8 mouse cellular contexts compared by ENCODE assay signal in the genomic region with DNA sequence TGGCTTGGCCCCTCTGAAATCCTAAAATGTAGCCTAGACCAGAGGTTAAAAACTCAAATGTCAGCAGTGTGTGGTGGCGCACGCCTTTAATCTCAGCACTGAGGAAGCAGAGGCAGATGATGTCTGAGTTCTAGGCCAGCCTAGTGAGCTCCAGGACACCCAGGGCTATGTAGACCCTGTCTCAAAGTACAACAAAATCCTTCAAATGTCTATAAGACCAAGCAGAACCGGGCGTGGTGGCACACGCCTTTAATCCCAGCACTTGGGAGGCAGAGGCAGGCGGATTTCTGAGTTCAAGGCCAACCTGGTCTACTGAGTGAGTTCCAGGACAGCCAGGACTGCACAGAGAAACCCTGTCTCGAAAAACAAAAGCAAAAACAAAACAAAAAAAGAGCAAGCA. TPM values are rescaled to one million over a fixed set of nuclear protein-coding genes. Genes with fewer than 3 reads are reported as not detected.
DNase-seq lines count a peak whose midpoint lies in the region; ATAC-seq and TF ChIP-seq lines count a peak whose summit lies in the region.
"Not testable (repeated sequence)": the region's sequence is repeated elsewhere in the genome, so short reads cannot be mapped to it uniquely, and the experiment has no call there.

No protein-coding gene starts in this region.

- not testable (repeated sequence) for TF ChIP-seq CTCF in stomach, postnatal 0 days (IDR thresholded peaks at IDR 0.05; ENCODE audit: low read depth)

- not testable (repeated sequence) for H3K4me2 ChIP-seq in forebrain, embryonic 13.5 days; liver, embryonic 12.5 days
- 0 out of 2 replicates have a peak overlapping the region, but pooled peaks have one; percentile 91 for H3K4me2 ChIP-seq in heart, embryonic 13.5 days
- peak overlapping the region; percentile 99; the same call in 1 of the 2 replicates for H3K4me2 ChIP-seq in hindbrain, embryonic 14.5 days (replicated peaks)
- peak overlapping the region; percentile 83 for H3K4me2 ChIP-seq in midbrain, embryonic 14.5 days (ENCODE audit: low read length)
- H3K4me2 ChIP-seq in stomach, postnatal 0 days (replicated peaks; ENCODE audit: low read depth) = peak overlapping the region; percentile 14; the same call in 1 of the 2 replicates

- not testable (repeated sequence) for H3K4me3 ChIP-seq in forebrain, embryonic 13.5 days; heart, embryonic 13.5 days; hindbrain, embryonic 14.5 days (replicated peaks; ENCODE audit: low read length); liver, embryonic 12.5 days; midbrain, embryonic 14.5 days (replicated peaks; ENCODE audit: low read depth, low read length); stomach, postnatal 0 days (ENCODE audit: low read depth, low read length)
- peak overlapping the region; percentile 47 for H3K4me3 ChIP-seq in megakaryocyte, embryonic 14.5 days (replicated peaks)

- not testable (repeated sequence) for H3K9me3 ChIP-seq in forebrain, embryonic 13.5 days (replicated peaks); heart, embryonic 13.5 days; hindbrain, embryonic 14.5 days (ENCODE audit: control insufficient read depth, low read length); liver, embryonic 12.5 days (replicated peaks); megakaryocyte, embryonic 14.5 days; midbrain, embryonic 14.5 days (ENCODE audit: control insufficient read depth, low read length); stomach, postnatal 0 days (ENCODE audit: control insufficient read depth, low read length)

- not testable (repeated sequence) for ATAC-seq in forebrain, embryonic 13.5 days; heart, embryonic 13.5 days (ENCODE audit: extremely low read depth, insufficient number of reproducible peaks, low FRiP score, low TSS enrichment); hindbrain, embryonic 14.5 days (ENCODE audit: low FRiP score); liver, embryonic 12.5 days; midbrain, embryonic 14.5 days (ENCODE audit: low FRiP score, low TSS enrichment); stomach, postnatal 0 days (ENCODE audit: low FRiP score, low TSS enrichment)

- H3K9ac ChIP-seq in forebrain, embryonic 13.5 days; heart, embryonic 13.5 days; hindbrain, embryonic 14.5 days; liver, embryonic 12.5 days; midbrain, embryonic 14.5 days (replicated peaks; ENCODE audit: low read length); stomach, postnatal 0 days (ENCODE audit: low read length): not testable (repeated sequence)

- peak; percentile 40 for DNase-seq in cerebellum, adult 9-11 months
- DNase-seq in hindbrain, embryonic 14.5 days (ENCODE audit: low spot score); midbrain, embryonic 14.5 days; stomach, postnatal 0 days (ENCODE audit: low spot score): not testable (repeated sequence)

- H3K4me1 ChIP-seq in forebrain, embryonic 13.5 days = peaks cover 55% of the 10 kb centered on the region
- peaks cover 53% of the 10 kb centered on the region for H3K4me1 ChIP-seq in heart, embryonic 13.5 days
- peaks cover 27% of the 10 kb centered on the region for H3K4me1 ChIP-seq in hindbrain, embryonic 14.5 days (replicated peaks; ENCODE audit: control insufficient read depth, insufficient read depth, low read length)
- H3K4me1 ChIP-seq in liver, embryonic 12.5 days = peaks cover 82% of the 10 kb centered on the region
- H3K4me1 ChIP-seq in megakaryocyte, embryonic 14.5 days = peaks cover 82% of the 10 kb centered on the region
- H3K4me1 ChIP-seq in midbrain, embryonic 14.5 days (ENCODE audit: control insufficient read depth, insufficient read depth, low read length) = peaks cover 37% of the 10 kb centered on the region
- peaks cover 11% of the 10 kb centered on the region for H3K4me1 ChIP-seq in stomach, postnatal 0 days (replicated peaks; ENCODE audit: control insufficient read depth, insufficient read depth)

- H3K27ac ChIP-seq in forebrain, embryonic 13.5 days = 0 out of 2 replicates have a peak overlapping the region, but pooled peaks have one; percentile 5
- H3K27ac ChIP-seq in heart, embryonic 13.5 days (replicated peaks); midbrain, embryonic 14.5 days (replicated peaks; ENCODE audit: low read depth, low read length): not testable (repeated sequence)
- peak overlapping the region; percentile 76; the same call in 1 of the 2 replicates for H3K27ac ChIP-seq in hindbrain, embryonic 14.5 days
- peak overlapping the region; percentile 71; the same call in 1 of the 2 replicates for H3K27ac ChIP-seq in liver, embryonic 12.5 days
- 0 out of 2 replicates have a peak overlapping the region, but pooled peaks have one; percentile 69 for H3K27ac ChIP-seq in stomach, postnatal 0 days (replicated peaks)

- not testable (repeated sequence) for H3K27me3 ChIP-seq in forebrain, embryonic 13.5 days; heart, embryonic 13.5 days (replicated peaks); hindbrain, embryonic 14.5 days (ENCODE audit: control insufficient read depth, insufficient read depth, low read length); liver, embryonic 12.5 days (replicated peaks); megakaryocyte, embryonic 14.5 days (replicated peaks); midbrain, embryonic 14.5 days (ENCODE audit: control insufficient read depth, insufficient read depth, low read length); stomach, postnatal 0 days (ENCODE audit: control insufficient read depth, insufficient read depth, low read length)

- TF ChIP-seq EP300 in stomach, postnatal 0 days (optimal IDR thresholded peaks at IDR 0.05) = not testable (repeated sequence)

- H3K36me3 ChIP-seq in forebrain, embryonic 13.5 days (ENCODE audit: poor library complexity, severe bottlenecking) = peaks cover 15% of the 10 kb centered on the region
- H3K36me3 ChIP-seq in heart, embryonic 13.5 days = peaks cover 20% of the 10 kb centered on the region
- peaks cover 22% of the 10 kb centered on the region for H3K36me3 ChIP-seq in hindbrain, embryonic 14.5 days (replicated peaks; ENCODE audit: control insufficient read depth, insufficient read depth)
- H3K36me3 ChIP-seq in liver, embryonic 12.5 days = peaks cover 34% of the 10 kb centered on the region
- peaks cover 81% of the 10 kb centered on the region for H3K36me3 ChIP-seq in megakaryocyte, embryonic 14.5 days (replicated peaks; ENCODE audit: low read length)
- peaks cover 11% of the 10 kb centered on the region for H3K36me3 ChIP-seq in midbrain, embryonic 14.5 days (ENCODE audit: control insufficient read depth, insufficient read depth, low read length)
- H3K36me3 ChIP-seq in stomach, postnatal 0 days (ENCODE audit: control insufficient read depth, insufficient read depth, low read length) = not testable (repeated sequence)

- 92% methylated on average over 7 of the region's 7 CpGs for WGBS in forebrain, embryonic 13.5 days
- 82% methylated on average over 7 of the region's 7 CpGs for WGBS in heart, embryonic 13.5 days
- 90% methylated on average over 7 of the region's 7 CpGs for WGBS in hindbrain, embryonic 14.5 days
- 75% methylated on average over 7 of the region's 7 CpGs for WGBS in liver, embryonic 12.5 days (ENCODE audit: insufficient replicate concordance)
- WGBS in midbrain, embryonic 14.5 days = 95% methylated on average over 7 of the region's 7 CpGs
- WGBS in stomach, postnatal 0 days = 83% methylated on average over 7 of the region's 7 CpGs

RNA-seq across cellular contexts. Expression of a gene that starts 2.2 kb away (rescaled TPM):
- polyA plus RNA-seq in forebrain, embryonic 13.5 days (2015; fragmentation: Nextera tagmentation; extraction: Ambion mirVana) = 0.43 and 0.55 TPM in 2 replicates
- polyA plus RNA-seq in heart, embryonic 13.5 days (2015; fragmentation: Nextera tagmentation; extraction: Ambion mirVana) = 0.32 and 0.33 TPM in 2 replicates
- 0.21 and 0.26 TPM in 2 replicates for polyA plus RNA-seq in hindbrain, embryonic 14.5 days (2014; fragmentation: Nextera tagmentation; extraction: Ambion mirVana)
- 0.33 and 0.50 TPM in 2 replicates for polyA plus RNA-seq in liver, embryonic 12.5 days (2016; fragmentation: Nextera tagmentation; extraction: Ambion mirVana)
- 3.0 and 15.0 TPM in 2 replicates for polyA plus RNA-seq in megakaryocyte, embryonic 14.5 days (2012; ENCODE audit: insufficient read depth, low replicate concordance)
- polyA plus RNA-seq in midbrain, embryonic 14.5 days (2014; fragmentation: Nextera tagmentation; extraction: Ambion mirVana) = 0.22 and 0.24 TPM in 2 replicates
- 0.08 and 0.18 TPM in 2 replicates for polyA plus RNA-seq in stomach, postnatal 0 days (2015; fragmentation: Nextera tagmentation; extraction: Ambion mirVana)

RNA-seq across cellular contexts. Expression of a gene that starts 2.3 kb away (rescaled TPM):
- polyA plus RNA-seq in forebrain, embryonic 13.5 days (2015; fragmentation: Nextera tagmentation; extraction: Ambion mirVana) = 124 and 143 TPM in 2 replicates
- 79.1 and 86.2 TPM in 2 replicates for polyA plus RNA-seq in heart, embryonic 13.5 days (2015; fragmentation: Nextera tagmentation; extraction: Ambion mirVana)
- polyA plus RNA-seq in hindbrain, embryonic 14.5 days (2014; fragmentation: Nextera tagmentation; extraction: Ambion mirVana) = 206 and 218 TPM in 2 replicates
- polyA plus RNA-seq in liver, embryonic 12.5 days (2016; fragmentation: Nextera tagmentation; extraction: Ambion mirVana) = 77.2 and 78.5 TPM in 2 replicates
- polyA plus RNA-seq in megakaryocyte, embryonic 14.5 days (2012; ENCODE audit: insufficient read depth, low replicate concordance) = 284 and 689 TPM in 2 replicates
- polyA plus RNA-seq in midbrain, embryonic 14.5 days (2014; fragmentation: Nextera tagmentation; extraction: Ambion mirVana) = 218 and 255 TPM in 2 replicates
- 86.0 and 102 TPM in 2 replicates for polyA plus RNA-seq in stomach, postnatal 0 days (2015; fragmentation: Nextera tagmentation; extraction: Ambion mirVana)

RNA-seq across cellular contexts. Expression of a gene that starts 13.0 kb away (rescaled TPM):
- 1.7 and 2.8 TPM in 2 replicates for polyA plus RNA-seq in forebrain, embryonic 13.5 days (2015; fragmentation: Nextera tagmentation; extraction: Ambion mirVana)
- 1.2 and 1.4 TPM in 2 replicates for polyA plus RNA-seq in heart, embryonic 13.5 days (2015; fragmentation: Nextera tagmentation; extraction: Ambion mirVana)
- polyA plus RNA-seq in hindbrain, embryonic 14.5 days (2014; fragmentation: Nextera tagmentation; extraction: Ambion mirVana) = 1.0 and 1.8 TPM in 2 replicates
- polyA plus RNA-seq in liver, embryonic 12.5 days (2016; fragmentation: Nextera tagmentation; extraction: Ambion mirVana) = 0.54 and 0.78 TPM in 2 replicates
- polyA plus RNA-seq in megakaryocyte, embryonic 14.5 days (2012; ENCODE audit: insufficient read depth, low replicate concordance) = 3.4 TPM in 1 of 2 replicates, not detected in the other
- polyA plus RNA-seq in midbrain, embryonic 14.5 days (2014; fragmentation: Nextera tagmentation; extraction: Ambion mirVana) = 2.0 and 3.4 TPM in 2 replicates
- 51.3 and 53.1 TPM in 2 replicates for polyA plus RNA-seq in stomach, postnatal 0 days (2015; fragmentation: Nextera tagmentation; extraction: Ambion mirVana)

RNA-seq across cellular contexts. Expression of a gene that starts 13.2 kb away (rescaled TPM):
- 246 and 258 TPM in 2 replicates for polyA plus RNA-seq in forebrain, embryonic 13.5 days (2015; fragmentation: Nextera tagmentation; extraction: Ambion mirVana)
- 151 and 166 TPM in 2 replicates for polyA plus RNA-seq in heart, embryonic 13.5 days (2015; fragmentation: Nextera tagmentation; extraction: Ambion mirVana)
- 177 and 182 TPM in 2 replicates for polyA plus RNA-seq in hindbrain, embryonic 14.5 days (2014; fragmentation: Nextera tagmentation; extraction: Ambion mirVana)
- 191 and 205 TPM in 2 replicates for polyA plus RNA-seq in liver, embryonic 12.5 days (2016; fragmentation: Nextera tagmentation; extraction: Ambion mirVana)
- polyA plus RNA-seq in megakaryocyte, embryonic 14.5 days (2012; ENCODE audit: insufficient read depth, low replicate concordance) = 46.3 and 115 TPM in 2 replicates
- polyA plus RNA-seq in midbrain, embryonic 14.5 days (2014; fragmentation: Nextera tagmentation; extraction: Ambion mirVana) = 210 and 212 TPM in 2 replicates
- 118 and 122 TPM in 2 replicates for polyA plus RNA-seq in stomach, postnatal 0 days (2015; fragmentation: Nextera tagmentation; extraction: Ambion mirVana)

RNA-seq across cellular contexts. Expression of a gene that starts 18.4 kb away (rescaled TPM):
- polyA plus RNA-seq in forebrain, embryonic 13.5 days (2015; fragmentation: Nextera tagmentation; extraction: Ambion mirVana) = 27.0 and 30.0 TPM in 2 replicates
- polyA plus RNA-seq in heart, embryonic 13.5 days (2015; fragmentation: Nextera tagmentation; extraction: Ambion mirVana) = 0.29 and 0.32 TPM in 2 replicates
- 53.2 and 54.7 TPM in 2 replicates for polyA plus RNA-seq in hindbrain, embryonic 14.5 days (2014; fragmentation: Nextera tagmentation; extraction: Ambion mirVana)
- not detected in 2 replicates for polyA plus RNA-seq in liver, embryonic 12.5 days (2016; fragmentation: Nextera tagmentation; extraction: Ambion mirVana)
- 13.5 and 29.3 TPM in 2 replicates for polyA plus RNA-seq in megakaryocyte, embryonic 14.5 days (2012; ENCODE audit: insufficient read depth, low replicate concordance)
- polyA plus RNA-seq in midbrain, embryonic 14.5 days (2014; fragmentation: Nextera tagmentation; extraction: Ambion mirVana) = 51.6 and 72.4 TPM in 2 replicates
- polyA plus RNA-seq in stomach, postnatal 0 days (2015; fragmentation: Nextera tagmentation; extraction: Ambion mirVana) = 0.57 and 0.59 TPM in 2 replicates

Comparison
In these comparisons a context has a peak if more than half of its experiments do, and no peak if none do; other contexts are left out.
1. RNA of a gene that starts 13.0 kb away (polyA plus RNA-seq): 51.3 to 53.1 TPM in stomach, postnatal 0 days; 3.4 TPM in megakaryocyte, embryonic 14.5 days, 2.0 to 3.4 TPM in midbrain, embryonic 14.5 days, 1.0 to 1.8 TPM in hindbrain, embryonic 14.5 days, 1.7 to 2.8 TPM in forebrain, embryonic 13.5 days, 1.2 to 1.4 TPM in heart, embryonic 13.5 days and 0.54 to 0.78 TPM in liver, embryonic 12.5 days; every median in the first group is over 10 times any median in the second.